Mouse (Mus musculus): ENCODE results near the gene Tssk6.

DNA sequence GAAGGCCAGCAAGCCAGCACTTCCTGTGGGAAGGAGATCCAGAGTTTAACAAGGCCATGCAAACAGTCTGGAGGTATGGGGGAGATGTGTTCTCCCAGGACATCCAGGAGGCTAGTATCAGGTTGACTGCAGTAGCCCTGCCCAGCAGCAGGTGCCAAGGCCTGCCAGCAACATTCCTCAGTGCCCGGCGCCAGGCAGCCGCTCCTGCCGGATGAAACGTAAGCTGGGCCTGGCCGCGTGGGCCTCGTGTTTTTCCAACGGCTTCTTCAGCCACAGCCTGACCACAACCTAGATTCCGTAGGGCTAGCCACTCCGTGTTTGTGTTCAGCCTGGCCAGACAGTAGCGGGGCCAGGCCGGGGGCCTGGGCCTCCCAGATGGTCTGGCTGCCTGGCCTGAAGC, 27.3 kb upstream of the Tssk6 start:
- TF ChIP-seq POLR2A (IDR thresholded peaks at IDR 0.05; ENCODE audit: insufficient read length, low read depth), result no peak
- no peak for TF ChIP-seq USF1 (IDR thresholded peaks at IDR 0.05; ENCODE audit: low read depth)
- TF ChIP-seq SRF (IDR thresholded peaks at IDR 0.05; ENCODE audit: control insufficient read depth, insufficient read length, low read depth), result no peak
- no peak for TF ChIP-seq E2F4 (IDR thresholded peaks at IDR 0.05; ENCODE audit: insufficient read depth)
- no peak for TF ChIP-seq CEBPB (IDR thresholded peaks at IDR 0.05; ENCODE audit: insufficient read depth, poor library complexity, severe bottlenecking)
